Mouse (Mus musculus) hematopoietic multipotent progenitor cell, adult 10-12 weeks (in vitro differentiated cells): ENCODE data around the gene Orm3. TPM values are rescaled to one million over a fixed set of nuclear protein-coding genes. Genes with fewer than 3 reads are reported as not detected.

Experiments used
- polyA plus RNA-seq: library from polyadenylated mRNA; stranded (reverse); fragments of >175 nt; gene quantifications from 2 replicates; pipeline ENCODE4 v1.2.3, GENCODE M21; 2012; ENCODE audit warnings: low replicate concordance

The Orm3 gene
- polyA plus RNA-seq = not detected in 2 replicates

GRCm38 (mm10) chr4:63355877-63356665 is at the start of gene Orm3:
Gene Orm3, plus strand, starts transcription at chr4:63356162.

GRCm38 (mm10) chr4:63344295-63344694 is 11.7 kb upstream of the Orm3 start, which contains the start of gene Orm1:
Gene Orm1, plus strand, starts transcription at chr4:63344560.

DNA sequence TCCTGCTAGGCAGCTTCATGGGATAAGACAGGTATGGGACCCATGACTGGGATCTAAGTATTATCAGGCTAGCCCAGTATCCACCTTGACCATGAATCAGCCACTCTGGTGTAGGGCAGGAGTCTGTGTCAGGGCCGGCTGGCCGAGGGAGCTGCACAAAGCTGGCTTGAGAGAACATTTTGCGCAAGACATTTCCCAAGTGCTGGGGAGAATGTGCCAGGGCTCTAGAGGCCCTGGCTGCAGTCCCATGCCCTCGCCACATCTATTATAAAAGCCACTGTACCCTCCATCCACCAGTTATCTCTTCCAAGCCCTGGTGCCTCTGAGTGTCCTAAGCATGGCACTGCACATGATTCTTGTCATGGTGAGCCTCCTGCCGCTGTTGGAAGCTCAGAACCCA is 6.2 kb downstream of the Orm3 start, which contains the start of gene Orm2:
Gene Orm2, plus strand, starts transcription at position 300 of the 400 bp plus-strand sequence.

GRCm38 (mm10) chr4:63403040-63403959 is 47.3 kb downstream of the Orm3 start, which contains the start of gene Akna:
Gene Akna, minus strand, starts transcription at chr4:63403354.

Other genes with a start within 250 kb of the Orm3 start
- gene Ambp, start 201.4 kb upstream of the Orm3 start, polyA plus RNA-seq = not detected in 2 replicates
- gene Kif12, start 184.0 kb upstream of the Orm3 start, polyA plus RNA-seq = not detected in 2 replicates
- gene Col27a1, start 142.2 kb upstream of the Orm3 start, polyA plus RNA-seq = 3.1 and 4.0 TPM in 2 replicates
- gene Orm1, start 11.6 kb upstream of the Orm3 start, polyA plus RNA-seq = 0.21 and 0.31 TPM in 2 replicates
- not detected in 2 replicates for gene Orm2, start 6.3 kb downstream of the Orm3 start, polyA plus RNA-seq
- gene Akna, start 47.2 kb downstream of the Orm3 start, polyA plus RNA-seq = 285 and 506 TPM in 2 replicates
- gene Whrn, start 139.8 kb downstream of the Orm3 start, polyA plus RNA-seq = 61.6 and 147 TPM in 2 replicates
- gene Atp6v1g1, start 188.6 kb downstream of the Orm3 start, polyA plus RNA-seq = 75.6 and 84.0 TPM in 2 replicates
- 14.5 and 19.5 TPM in 2 replicates for gene Tmem268, start 202.6 kb downstream of the Orm3 start, polyA plus RNA-seq
- not detected in 2 replicates for gene Gm11213, start 249.1 kb downstream of the Orm3 start, polyA plus RNA-seq